Mouse (Mus musculus): Measurements from ENCODE around the gene Nlgn2. TPM values are rescaled to one million over a fixed set of nuclear protein-coding genes. Genes with fewer than 3 reads are reported as not detected.

The Nlgn2 gene
- total and polyA plus RNA-seq, 3 experiments = 20.3 to 43.3 (median 29.8) TPM

DNA sequence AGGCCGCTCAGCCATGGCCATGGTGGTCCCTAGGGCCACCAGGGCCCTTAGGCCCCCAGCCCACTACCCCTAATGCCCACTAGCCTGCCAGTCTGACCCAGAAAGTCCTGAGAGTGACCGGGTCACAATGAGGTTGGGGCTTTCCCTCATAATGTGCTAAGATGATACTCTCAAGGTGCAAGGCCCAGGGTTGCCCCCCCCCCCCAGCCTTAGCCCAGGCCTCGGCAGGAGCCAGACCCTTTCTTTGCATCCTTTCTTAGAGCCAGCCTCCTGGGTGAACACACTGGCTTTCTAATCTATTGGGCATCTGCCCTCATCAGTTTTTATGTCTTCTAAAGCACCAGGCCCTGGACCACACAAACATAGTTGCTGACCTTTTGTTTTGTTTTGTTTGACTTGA is 15.5 kb downstream of the Nlgn2 start, which contains the start of gene Spem1:
TSS of gene Spem1 (minus strand) at position 101 of the 400 bp plus-strand sequence.
- Histone ChIP-seq H3K9ac (ENCODE audit: control insufficient read depth, low read depth, low read length, poor library complexity, severe bottlenecking) (no peak within 1 kb of the TSS), H3K4me3 (ENCODE audit: control insufficient read depth in 1 of 2, insufficient read depth in 1 of 2, low read depth in 2 of 2, low read length in 2 of 2) (no peak within 1 kb of the TSS), H3K4me1 (ENCODE audit: control insufficient read depth in 1 of 2, insufficient read depth in 2 of 2, low read length in 2 of 2) (no peaks in the 10 kb centered on the region), H3K27ac (ENCODE audit: control insufficient read depth, low read depth, low read length) (no peak within 1 kb of the TSS), H3K36me3 (ENCODE audit: control insufficient read depth in 1 of 2, insufficient read depth in 2 of 2, low read length in 2 of 2) (no peaks in the 10 kb centered on the region), H3K9me3 (replicated peaks; ENCODE audit: insufficient read depth, low read length) (no peaks in the 10 kb centered on the region), H3K79me2 (ENCODE audit: control insufficient read depth, insufficient read depth, low read length, poor library complexity) (no peaks in the 10 kb centered on the region), H3K27me3 (ENCODE audit: control insufficient read depth in 1 of 2, insufficient read depth in 2 of 2, low read length in 2 of 2) (0 out of 4 replicates have a peak, but pooled peaks cover 0 to 2% of the 10 kb centered on the region in 2 experiments)
- no peak for TF ChIP-seq CHD1 (IDR thresholded peaks at IDR 0.05; ENCODE audit: low read depth, low read length)
- no peak for TF ChIP-seq MXI1 (IDR thresholded peaks at IDR 0.05; ENCODE audit: low read depth, low read length)
- no peak for TF ChIP-seq CHD2 (IDR thresholded peaks at IDR 0.05; ENCODE audit: low read length)
- no peak for TF ChIP-seq POLR2AphosphoS5 (IDR thresholded peaks at IDR 0.05; ENCODE audit: borderline replicate concordance, low read depth, low read length)
- TF ChIP-seq MEF2A (IDR thresholded peaks at IDR 0.05; ENCODE audit: extremely low read depth, insufficient replicate concordance, low read depth, low read length, poor library complexity, severe bottlenecking) = no peak
- TF ChIP-seq RAD21 (IDR thresholded peaks at IDR 0.05; ENCODE audit: low read depth, low read length) = no peak
- TF ChIP-seq POLR2AphosphoS2 (IDR thresholded peaks at IDR 0.05; ENCODE audit: low read length) = no peak
- no peak for DNase-seq (ENCODE audit: low read depth, low spot score)

DNA sequence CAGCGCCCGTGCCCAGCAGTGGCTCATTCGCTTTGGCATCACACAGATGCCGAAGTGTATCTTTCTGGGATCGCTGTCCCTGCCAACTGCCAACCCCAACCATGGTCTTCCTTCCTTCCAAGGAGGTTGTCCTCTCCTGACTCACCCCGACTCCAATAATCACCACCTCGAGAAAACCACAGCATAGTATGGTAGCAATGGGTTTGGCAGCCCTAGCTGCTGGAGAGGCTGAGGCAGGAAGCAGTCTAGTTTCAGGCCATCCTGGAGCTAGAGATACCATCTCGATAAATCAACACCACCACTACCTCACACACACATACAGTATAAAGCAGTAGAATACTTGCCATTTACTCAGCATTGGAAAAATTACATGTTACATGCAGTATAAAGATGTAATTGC is 18.7 kb downstream of the Nlgn2 start:
- TF ChIP-seq ETS1 (IDR thresholded peaks at IDR 0.05; ENCODE audit: low read depth, low read length) (no peak), TCF12 (IDR thresholded peaks at IDR 0.05; ENCODE audit: low read depth, low read length) (no peak), UBTF (IDR thresholded peaks at IDR 0.05; ENCODE audit: borderline replicate concordance, insufficient read depth, low read depth, low read length) (no peak), MAZ (IDR thresholded peaks at IDR 0.05; ENCODE audit: low read depth, low read length) (no peak), KAT2A (conservative IDR thresholded peaks at IDR 0.05; ENCODE audit: low read depth, low read length) (no peak), EP300 (IDR thresholded peaks at IDR 0.05; ENCODE audit: low read depth in 1 of 2, low read length in 2 of 2) (no peak), ELF1 (IDR thresholded peaks at IDR 0.05; ENCODE audit: low read depth, low read length) (no peak), MYC (IDR thresholded peaks at IDR 0.05; ENCODE audit: low read depth, low read length) (no peak), ZMIZ1 (IDR thresholded peaks at IDR 0.05; ENCODE audit: low read depth, low read length) (no peak), CHD2 (IDR thresholded peaks at IDR 0.05; ENCODE audit: low read length) (no peak), NELFE (IDR thresholded peaks at IDR 0.05; ENCODE audit: low read depth, low read length) (no peak), E2F4 (IDR thresholded peaks at IDR 0.05; ENCODE audit: borderline replicate concordance, low read depth, low read length) (no peak), SIN3A (IDR thresholded peaks at IDR 0.05; ENCODE audit: low read length) (no peak), ZNF384 (IDR thresholded peaks at IDR 0.05; ENCODE audit: low read depth, low read length) (no peak)
- Histone ChIP-seq H3K27ac (ENCODE audit: control insufficient read depth, low read depth, low read length) (no peak overlapping the region), H3K4me3 (ENCODE audit: control insufficient read depth in 1 of 2, insufficient read depth in 1 of 2, low read depth in 2 of 2, low read length in 2 of 2) (no peak overlapping the region), H3K9ac (ENCODE audit: control insufficient read depth, low read depth, low read length, poor library complexity, severe bottlenecking) (no peak overlapping the region), H3K79me2 (ENCODE audit: control insufficient read depth, insufficient read depth, low read length, poor library complexity) (no peaks in the 10 kb centered on the region), H3K27me3 (ENCODE audit: control insufficient read depth in 1 of 2, insufficient read depth in 2 of 2, low read length in 2 of 2) (0 out of 4 replicates have a peak, but pooled peaks cover 0 to 2% of the 10 kb centered on the region in 2 experiments), H3K4me1 (ENCODE audit: control insufficient read depth in 1 of 2, insufficient read depth in 2 of 2, low read length in 2 of 2) (no peaks in the 10 kb centered on the region), H3K9me3 (replicated peaks; ENCODE audit: insufficient read depth, low read length) (no peaks in the 10 kb centered on the region), H3K36me3 (ENCODE audit: control insufficient read depth in 1 of 2, insufficient read depth in 2 of 2, low read length in 2 of 2) (no peaks in the 10 kb centered on the region)
- no peak for DNase-seq (ENCODE audit: low read depth, low spot score)
